Mouse (Mus musculus) lung, adult 2 months (tissue): ENCODE measurements around the gene Myo10.

Experiments used
- CTCF ChIP-seq: fragments of 200-500 bp; IDR thresholded peaks from 2 replicates; pipeline ENCODE4 v1.5.1; 2011; ENCODE audit warnings: mild to moderate bottlenecking, low read length, control low read depth; ENCODE audit not compliant: insufficient read depth
- POLR2A ChIP-seq: fragments of 200-500 bp; IDR thresholded peaks from 2 replicates; pipeline ENCODE4 v1.6.1; 2011; ENCODE audit warnings: low read depth, mild to moderate bottlenecking, control low read depth, low read length, borderline replicate concordance; ENCODE audit errors: extremely low read depth

DNA sequence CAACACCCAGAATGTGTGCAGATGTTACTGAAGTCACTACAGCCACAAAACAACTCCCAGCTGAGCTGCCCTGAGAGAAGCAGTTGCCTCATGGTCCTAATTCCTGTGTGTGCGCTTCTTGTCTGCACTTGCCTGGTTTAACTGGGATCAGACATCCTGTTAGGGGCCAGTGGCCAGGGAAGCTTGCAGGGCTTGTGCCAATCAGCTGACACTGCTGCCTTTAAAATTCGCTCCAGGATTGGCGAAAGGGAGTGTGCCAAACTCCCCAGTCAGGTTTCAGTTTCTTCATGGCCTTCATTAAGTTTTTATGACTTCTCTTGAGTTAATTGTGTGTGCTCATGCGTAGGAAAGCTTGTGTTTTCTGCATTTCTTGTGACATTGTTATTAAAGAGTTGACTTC is 3.1 kb downstream of the Myo10 start:
- TF ChIP-seq POLR2A (no peak), CTCF (no peak)
